Mouse (Mus musculus) ES-E14 (cell line): ENCODE results near the gene Tesc. TPM values are rescaled to one million over a fixed set of nuclear protein-coding genes. Genes with fewer than 3 reads are reported as not detected.

Source experiments
- DNase-seq: peaks from one replicate; pipeline ENCODE4 v3.0.0-alpha.2; 2013; ENCODE audit warnings: low read depth, low spot score
- H3K27ac ChIP-seq: 2 replicates; pipeline ENCODE4 v1.5.1; 2012; ENCODE audit warnings: low read depth, mild to moderate bottlenecking, low read length, moderate library complexity, mixed read lengths; ENCODE audit not compliant: poor library complexity, insufficient read depth, severe bottlenecking
- H3K36me3 ChIP-seq: 2 replicates; pipeline ENCODE4 v1.6.1; 2012; ENCODE audit warnings: mild to moderate bottlenecking, low read length, moderate library complexity, mixed read lengths; ENCODE audit not compliant: control insufficient read depth, poor library complexity, insufficient read depth, severe bottlenecking
- H3K4me1 ChIP-seq, 2 experiments: fragments of 150-350 bp in 1 of 2; sonication (generic) in 1 of 2; 2 replicates each; pipeline ENCODE4 v1.6.1; 2012; ENCODE audit warnings: low read length in 2 of 2, mild to moderate bottlenecking in 1 of 2, mixed read lengths in 1 of 2; ENCODE audit not compliant: control insufficient read depth in 2 of 2, insufficient read depth in 2 of 2, poor library complexity in 1 of 2
- H3K4me3 ChIP-seq, 2 experiments: fragments of 150-350 bp in 1 of 2; sonication (generic) in 1 of 2; 2 replicates each; pipeline ENCODE4 v1.5.1; 2012; ENCODE audit warnings: low read length in 2 of 2, low read depth in 1 of 2, mild to moderate bottlenecking in 1 of 2, mixed read lengths in 1 of 2; ENCODE audit not compliant: insufficient read depth in 1 of 2, poor library complexity in 1 of 2, severe bottlenecking in 1 of 2
- H3K9ac ChIP-seq: 2 replicates; pipeline ENCODE4 v1.6.1; 2012; ENCODE audit warnings: low read depth, mild to moderate bottlenecking, low read length, mixed read lengths; ENCODE audit not compliant: poor library complexity, insufficient read depth, severe bottlenecking
- H3K9me3 ChIP-seq: fragments of 150-350 bp; sonication (generic); 2 replicates; pipeline ENCODE4 v1.6.1; 2012; ENCODE audit warnings: low read depth, mild to moderate bottlenecking, low read length; ENCODE audit not compliant: control insufficient read depth, insufficient read depth
- CHD2 ChIP-seq: IDR thresholded peaks from 2 replicates; pipeline ENCODE4 v1.6.1; 2014; ENCODE audit warnings: mild to moderate bottlenecking, low read depth, low read length, inconsistent platforms
- HCFC1 ChIP-seq: IDR thresholded peaks from 2 replicates; pipeline ENCODE4 v1.6.1; 2012; ENCODE audit warnings: low read length, inconsistent platforms, borderline replicate concordance; ENCODE audit not compliant: insufficient read depth
- MAFK ChIP-seq: IDR thresholded peaks from 2 replicates; pipeline ENCODE4 v1.6.1; 2014; ENCODE audit warnings: mild to moderate bottlenecking, low read depth, low read length, inconsistent platforms; ENCODE audit not compliant: insufficient read depth
- ZC3H11A ChIP-seq: IDR thresholded peaks from 2 replicates; pipeline ENCODE4 v1.6.1; 2012; ENCODE audit warnings: low read depth, mild to moderate bottlenecking, inconsistent platforms, low read length, borderline replicate concordance
- ZNF384 ChIP-seq: IDR thresholded peaks from 2 replicates; pipeline ENCODE4 v1.6.1; 2012; ENCODE audit warnings: low read depth, low read length, inconsistent platforms
- in situ Hi-C, 2 experiments: fragments of 600-800 bp; cut with MboI; formaldehyde crosslinking; loops; one replicate each; pipeline ENCODE4 v1.15.1; 2025; ENCODE audit warnings: low sequenced_read_pairs in 2 of 2, inconsistent platforms in 1 of 2; ENCODE audit not compliant: unreplicated experiment in 2 of 2
- total RNA-seq: library from RNA; depleted of rRNA; stranded (reverse); fragments of 300-350 nt; gene quantifications from 2 replicates; pipeline ENCODE4 v1.2.3, GENCODE M21; 2012

The Tesc gene
- total RNA-seq, 1 experiment, result 3.1 TPM

- Histone ChIP-seq H3K4me3 (no peak overlapping the region), H3K9me3 (no peaks in the 10 kb centered on the region), H3K36me3 (peaks cover 11% of the 10 kb centered on the region; the same call in 1 of the 2 replicates), H3K27ac (no peak overlapping the region), H3K9ac (no peak overlapping the region), H3K4me1 (peaks cover 0 to 3% of the 10 kb centered on the region in 2 experiments; a peak in 1 of 4 replicates)
- in situ Hi-C loops, result no loop called here
- no peak for DNase-seq
- TF ChIP-seq ZNF384 (no peak), MAFK (no peak), HCFC1 (no peak), ZC3H11A (no peak), CHD2 (no peak)
Measured at GRCm38 (mm10) chr5:118064284-118064901, 36.9 kb downstream of the Tesc start.

GRCm38 (mm10) chr5:118065516-118066255, 38.1 kb downstream of the Tesc start:
- Histone ChIP-seq H3K4me3 (no peak overlapping the region), H3K9me3 (no peaks in the 10 kb centered on the region), H3K27ac (no peak overlapping the region), H3K36me3 (peaks cover 17% of the 10 kb centered on the region; the same call in 1 of the 2 replicates), H3K9ac (no peak overlapping the region), H3K4me1 (peaks cover 0 to 3% of the 10 kb centered on the region in 2 experiments; a peak in 1 of 4 replicates)
- in situ Hi-C loops, result no loop called here
- DNase-seq, result no peak
- TF ChIP-seq ZNF384 (no peak), HCFC1 (no peak), CHD2 (no peak), MAFK (no peak), ZC3H11A (no peak)

GRCm38 (mm10) chr5:118066828-118067227, 39.3 kb downstream of the Tesc start:
- no peak overlapping the region for H3K27ac ChIP-seq
- H3K36me3 ChIP-seq, result peaks cover 17% of the 10 kb centered on the region; the same call in 1 of the 2 replicates
- in situ Hi-C loops, result no loop called here
- H3K9me3 ChIP-seq, result no peaks in the 10 kb centered on the region
- H3K4me1 ChIP-seq, result no peaks in the 10 kb centered on the region
- H3K9ac ChIP-seq, result no peak overlapping the region
- DNase-seq, result peak; percentile 46
- TF ChIP-seq ZNF384 (no peak), HCFC1 (no peak), MAFK (no peak), CHD2 (no peak), ZC3H11A (no peak)
- H3K4me3 ChIP-seq, result no peak overlapping the region

DNA sequence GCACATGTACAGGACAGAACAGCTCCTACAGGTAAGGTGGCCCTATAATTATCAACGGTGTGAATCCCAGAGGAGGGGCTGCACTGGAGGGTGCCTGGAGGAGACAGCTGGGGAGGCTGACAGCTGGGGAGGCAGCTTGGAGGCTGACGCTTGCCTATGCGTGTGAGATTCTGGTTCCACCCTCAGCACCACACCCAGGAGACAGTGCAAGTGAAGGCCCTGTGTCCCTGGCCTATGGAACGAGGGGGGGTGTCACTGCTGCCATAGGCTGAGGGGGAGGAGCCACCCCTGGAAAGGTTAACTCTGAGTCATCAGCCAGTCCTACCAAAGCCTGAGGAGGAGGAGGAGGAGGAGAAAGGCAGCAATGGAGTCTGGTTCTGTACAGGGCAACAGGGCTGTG, 40.0 kb downstream of the Tesc start:
- no peak for DNase-seq
- no peak overlapping the region for H3K9ac ChIP-seq
- no peak overlapping the region for H3K27ac ChIP-seq
- H3K4me3 ChIP-seq, result no peak overlapping the region
- TF ChIP-seq HCFC1 (no peak), ZC3H11A (no peak), MAFK (no peak), CHD2 (no peak), ZNF384 (no peak)
- no peaks in the 10 kb centered on the region for H3K9me3 ChIP-seq
- H3K4me1 ChIP-seq, result no peaks in the 10 kb centered on the region
- peaks cover 18% of the 10 kb centered on the region; the same call in 1 of the 2 replicates for H3K36me3 ChIP-seq
- in situ Hi-C loops, result no loop called here
